Mouse (Mus musculus): Measurements from ENCODE around the gene C77080.
A peak's percentile ranks its signal among the peaks of the same experiment; 100 is the strongest.

The C77080 gene

DNA sequence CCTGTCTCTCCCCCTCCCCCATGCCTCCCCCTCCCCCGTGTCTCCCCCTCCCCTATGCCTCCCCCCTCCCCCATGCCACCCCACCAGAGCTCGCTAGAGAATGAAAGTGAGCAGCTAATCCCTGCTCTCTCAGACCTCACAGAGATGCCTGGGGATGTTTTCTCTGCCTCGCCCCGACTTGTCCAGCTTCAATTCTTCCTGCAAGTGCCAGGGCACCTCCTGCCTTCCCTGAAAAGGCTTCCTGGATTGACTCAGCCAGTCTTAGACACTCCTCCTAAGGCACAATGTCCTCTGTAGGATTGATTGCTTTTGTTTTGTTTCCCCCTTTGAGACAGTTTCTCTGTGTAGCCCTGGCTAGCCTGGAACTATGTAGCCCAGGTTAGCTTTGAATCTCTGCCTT lies at the start of gene C77080:
Gene C77080 (minus strand): TSS at position 209 of the 400 bp plus-strand sequence.
- DNase-seq (ENCODE audit: low spot score in 2 of 2): no peak

DNA sequence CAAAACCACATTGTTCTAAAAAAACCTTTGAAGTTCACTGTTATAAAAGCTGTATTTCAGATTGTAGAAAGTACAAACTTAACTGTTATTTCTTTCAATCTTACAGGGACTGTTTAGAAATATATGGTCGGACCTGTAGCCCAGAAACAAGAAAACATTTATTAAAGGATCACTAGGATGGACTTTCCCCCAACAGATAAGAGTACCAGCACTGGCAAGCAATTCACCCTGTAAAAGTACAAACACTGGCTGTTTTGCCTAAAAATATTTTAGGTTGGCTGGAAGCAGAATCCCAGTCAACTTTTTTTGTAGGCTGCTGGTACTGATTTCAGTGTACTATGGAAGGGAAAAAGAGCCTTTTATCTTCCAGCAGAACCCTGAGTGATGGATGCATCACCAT lies 46.7 kb upstream of the C77080 start:
- DNase-seq (ENCODE audit: low spot score in 2 of 2): no peak

DNA sequence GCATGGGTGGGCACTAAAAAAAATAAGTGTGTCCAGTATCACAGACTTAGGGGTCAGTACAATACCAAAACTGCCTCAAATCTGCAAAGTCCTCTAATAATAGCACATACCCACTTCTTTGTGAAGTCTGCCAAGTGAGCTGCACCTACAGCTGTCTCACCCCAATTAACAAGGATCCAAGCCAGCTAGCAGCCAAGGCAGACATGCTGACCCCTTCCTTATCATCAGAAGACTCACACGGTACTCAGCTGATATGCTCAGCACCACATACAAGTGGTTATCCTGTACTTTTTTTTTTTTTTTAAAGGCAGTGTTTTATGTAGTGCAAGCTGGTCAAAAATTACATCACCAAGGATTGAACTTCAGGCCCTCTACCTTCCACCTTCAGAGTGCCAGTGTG lies 43.1 kb upstream of the C77080 start:
- no peak for DNase-seq (ENCODE audit: low spot score in 2 of 2)

DNA sequence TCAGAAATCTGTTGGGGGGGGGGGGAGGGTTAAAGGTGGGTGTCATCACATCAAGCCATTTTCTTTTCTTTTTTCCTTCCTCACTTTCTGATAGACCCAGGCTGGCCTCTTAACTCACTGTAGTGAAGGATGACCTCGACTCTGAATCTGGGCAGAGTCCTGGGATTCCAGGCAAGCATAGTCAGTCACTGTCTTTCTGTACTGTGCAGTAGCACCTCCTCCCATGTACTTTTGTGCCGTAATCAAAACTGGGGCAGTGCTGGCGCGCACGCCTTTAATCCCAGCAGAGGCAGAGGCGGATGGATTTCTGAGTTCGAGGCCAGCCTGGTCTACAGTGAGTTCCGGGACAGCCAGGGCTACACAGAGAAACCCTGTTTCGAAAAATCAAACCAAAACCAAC lies 42.6 kb upstream of the C77080 start:
- no peak for DNase-seq (ENCODE audit: low spot score in 2 of 2)

DNA sequence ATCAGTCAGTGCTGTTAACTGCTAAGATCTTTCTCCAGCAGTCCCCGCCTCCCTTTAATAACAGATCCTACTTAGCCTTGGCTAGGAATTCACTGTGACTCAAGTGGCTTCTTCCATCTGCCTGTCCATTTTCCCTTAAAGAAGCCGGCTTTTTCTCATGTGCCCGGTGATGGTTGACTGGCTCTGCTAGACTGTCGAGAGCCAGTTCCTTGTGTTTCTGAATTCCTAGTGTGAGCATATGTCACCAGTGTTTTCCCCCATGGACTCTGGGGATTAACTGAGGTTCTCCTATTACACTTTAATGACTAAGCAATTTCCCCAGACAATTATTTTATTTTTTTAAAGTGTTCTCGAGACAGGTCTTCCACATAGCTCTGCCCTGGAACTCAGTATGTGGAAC lies 42.2 kb upstream of the C77080 start:
- DNase-seq (ENCODE audit: low spot score in 2 of 2): no peak

DNA sequence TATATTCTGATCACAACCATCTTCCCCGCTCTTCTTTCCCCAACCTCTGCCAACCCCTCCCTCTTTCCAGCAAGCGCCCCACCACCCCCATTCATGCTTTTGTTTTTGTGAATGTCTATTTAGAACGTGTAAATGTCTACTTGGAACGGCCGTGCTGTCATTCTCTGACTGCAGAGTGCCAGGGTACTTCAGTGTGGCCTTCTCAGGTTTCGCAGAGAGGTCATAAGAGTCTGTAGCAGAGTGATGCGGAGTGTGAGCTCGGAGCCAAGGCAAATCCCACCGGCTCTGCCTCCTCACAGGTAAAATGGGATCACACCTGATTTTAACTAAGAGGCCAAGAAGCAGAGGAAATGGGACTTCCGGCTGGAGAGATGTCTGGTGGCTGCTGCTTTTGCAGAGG lies 37.9 kb upstream of the C77080 start:
- DNase-seq (ENCODE audit: low spot score in 2 of 2): no peak

DNA sequence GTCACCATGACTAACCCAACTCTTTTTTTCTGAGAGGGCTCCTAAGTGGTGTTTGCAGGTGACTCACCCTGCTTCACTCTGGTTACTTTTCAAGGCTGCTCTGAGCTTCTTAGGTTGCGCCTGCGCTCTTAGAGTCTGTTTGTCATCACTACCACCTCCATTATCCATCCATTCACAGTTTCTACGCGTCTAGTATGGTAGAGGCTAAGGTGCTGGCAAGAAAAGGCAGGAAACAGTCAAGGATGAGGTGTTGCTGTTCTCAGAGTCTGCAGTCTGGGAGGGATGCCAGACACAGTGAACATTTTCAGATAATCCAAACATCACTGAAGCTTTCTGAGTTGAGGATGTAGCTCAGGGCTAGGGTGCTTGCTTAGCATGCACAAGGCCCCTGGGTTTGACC lies 36.5 kb upstream of the C77080 start:
- no peak for DNase-seq (ENCODE audit: low spot score in 2 of 2)

DNA sequence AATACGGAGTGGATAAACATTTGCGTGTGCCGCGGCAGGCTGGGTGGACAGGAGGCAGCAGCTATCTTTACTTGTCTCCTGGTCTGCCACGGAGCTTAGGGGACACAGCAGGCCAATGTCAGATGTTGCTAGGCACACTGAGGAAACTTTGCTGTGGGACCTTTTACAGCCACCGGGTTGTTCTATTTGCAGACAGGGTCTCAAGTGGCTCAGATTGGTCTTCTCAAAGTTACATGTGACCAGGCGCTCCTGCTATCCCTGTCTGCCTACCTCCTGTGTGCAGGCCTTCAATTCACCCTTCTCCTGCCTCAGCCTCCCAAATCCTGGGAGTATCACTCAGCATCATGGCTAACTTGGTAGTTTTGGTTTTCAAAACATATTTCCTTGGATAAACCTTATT lies 34.9 kb upstream of the C77080 start:
- no peak for DNase-seq (ENCODE audit: low spot score in 2 of 2)

DNA sequence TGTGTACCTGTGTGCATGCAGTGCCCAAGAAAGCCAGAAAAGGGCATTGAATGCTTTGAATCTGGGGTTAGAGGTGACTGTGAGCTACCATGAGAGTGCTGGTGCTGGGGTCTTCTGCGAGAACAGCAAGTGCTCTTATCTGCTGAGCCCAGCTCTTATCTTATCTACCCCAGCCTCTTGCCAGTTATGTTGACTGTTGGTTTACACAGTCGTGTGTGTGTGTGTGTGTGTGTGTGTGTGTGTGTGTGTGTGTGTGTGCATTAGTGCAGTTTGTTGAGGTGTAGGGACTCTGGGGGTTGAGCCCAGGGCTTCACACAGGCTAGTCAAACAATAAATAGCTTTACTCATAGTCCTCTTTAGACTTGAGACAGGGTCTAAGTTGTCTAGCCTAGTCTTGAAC lies 34.0 kb upstream of the C77080 start:
- DNase-seq (ENCODE audit: low spot score in 2 of 2): no peak

DNA sequence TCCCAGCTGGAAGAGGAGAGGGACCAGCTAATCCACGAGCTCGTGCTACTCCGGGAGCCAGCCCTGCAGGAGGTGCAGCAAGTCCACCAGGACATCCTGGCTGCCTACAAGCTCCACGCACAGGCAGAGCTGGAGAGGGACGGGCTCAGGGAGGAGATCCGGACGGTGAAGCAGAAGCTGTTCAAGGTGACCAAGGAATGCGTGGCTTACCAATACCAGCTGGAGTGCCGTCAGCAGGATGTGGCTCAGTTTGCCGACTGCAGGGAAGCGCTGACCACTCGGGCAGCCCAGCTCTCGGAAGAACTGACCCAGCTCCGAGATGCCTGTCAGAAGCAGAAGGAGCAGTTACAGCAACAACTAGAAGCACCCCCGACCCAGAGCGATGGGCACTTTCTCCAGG lies 32.5 kb upstream of the C77080 start:
- DNase-seq (ENCODE audit: low spot score in 2 of 2): no peak

DNA sequence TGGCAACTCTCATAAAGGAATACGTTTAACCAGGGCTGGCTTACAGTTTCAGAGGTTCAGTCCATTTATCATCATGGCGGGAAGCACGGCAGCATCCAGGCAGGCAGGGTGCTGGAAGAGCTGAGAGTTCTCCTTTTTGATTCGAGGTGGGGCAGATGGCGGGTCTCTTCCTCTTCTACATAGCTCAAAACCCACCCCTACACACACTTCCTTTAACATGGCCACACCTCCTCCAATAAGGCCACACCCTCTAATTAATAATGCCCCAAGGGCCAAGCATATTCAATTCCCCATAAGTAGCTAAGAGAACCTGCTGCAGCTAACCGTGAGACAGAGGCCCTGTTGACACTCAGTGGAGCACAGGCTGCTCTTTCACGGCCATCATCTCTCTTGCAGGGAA lies 31.6 kb upstream of the C77080 start:
- DNase-seq (ENCODE audit: low spot score in 2 of 2): no peak

DNA sequence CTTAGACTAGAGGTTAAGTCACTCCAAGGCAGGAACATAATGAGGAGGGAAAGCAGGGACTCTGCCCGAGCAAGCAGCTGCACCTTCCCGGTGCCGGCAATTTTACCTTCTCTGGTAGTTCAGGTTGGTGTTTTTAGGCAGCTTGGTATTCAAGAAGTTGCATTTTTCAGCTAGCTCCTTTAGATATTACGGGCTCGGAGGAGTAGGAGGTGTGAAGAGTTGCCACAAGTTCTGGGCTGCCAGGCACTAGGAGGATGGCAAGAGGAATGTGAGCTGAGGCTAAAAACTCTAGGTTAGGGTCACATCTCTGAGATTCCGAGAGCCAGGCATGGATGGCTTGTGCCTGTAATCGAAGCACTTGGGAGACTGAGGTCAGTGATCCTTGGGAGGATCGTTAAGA lies 28.5 kb upstream of the C77080 start:
- DNase-seq (ENCODE audit: low spot score in 2 of 2): no peak

DNA sequence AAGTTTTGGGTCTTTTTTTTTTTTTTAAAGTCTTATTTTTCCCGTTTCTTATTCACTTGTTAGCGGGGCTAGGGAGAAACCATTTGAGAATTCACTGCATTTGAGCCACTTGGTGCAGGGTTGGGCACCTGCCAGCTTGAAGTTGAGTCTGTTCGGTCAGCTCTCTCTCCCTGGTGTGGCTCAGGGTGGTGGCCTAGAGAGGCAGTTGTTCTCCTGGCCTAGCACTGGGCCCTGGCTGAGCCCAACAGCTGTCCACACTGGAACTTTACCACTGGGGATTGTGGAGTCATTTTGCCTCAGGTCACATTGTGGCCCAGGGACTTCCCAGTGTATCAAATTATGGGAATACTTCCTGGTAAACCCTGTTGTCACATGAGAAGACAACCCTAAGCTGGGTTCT lies 26.9 kb upstream of the C77080 start:
- DNase-seq (ENCODE audit: low spot score in 2 of 2): no peak

DNA sequence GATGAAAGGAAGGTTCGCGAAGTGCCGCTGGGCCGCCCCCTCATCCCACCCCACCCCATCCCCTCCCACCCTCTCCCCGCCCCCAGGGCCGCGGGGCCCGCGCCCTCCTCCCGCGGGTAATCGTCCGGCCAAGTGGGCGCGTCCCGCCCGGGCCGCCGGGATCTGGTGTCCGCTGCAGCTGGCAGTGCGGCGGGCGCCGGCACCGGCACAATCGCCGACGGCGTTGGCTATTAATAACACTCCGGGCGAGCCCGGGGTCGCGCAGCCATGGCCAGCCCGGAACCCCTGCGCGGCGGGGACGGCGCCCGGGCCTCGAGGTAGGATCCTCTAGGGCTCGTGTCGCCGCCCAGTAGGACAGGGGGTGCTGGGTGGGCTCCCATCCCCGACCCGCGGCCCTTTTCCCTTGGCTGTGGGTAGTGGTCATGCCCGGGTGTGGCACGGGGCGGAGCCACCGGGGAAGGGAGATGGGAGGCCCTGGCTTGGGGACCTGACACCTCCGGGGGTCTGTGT lies 26.3 kb upstream of the C77080 start, which contains the start of gene Sync:
Gene Sync (plus strand): TSS at position 146 of the 510 bp plus-strand sequence.
- no peak for DNase-seq (ENCODE audit: low spot score in 2 of 2)

DNA sequence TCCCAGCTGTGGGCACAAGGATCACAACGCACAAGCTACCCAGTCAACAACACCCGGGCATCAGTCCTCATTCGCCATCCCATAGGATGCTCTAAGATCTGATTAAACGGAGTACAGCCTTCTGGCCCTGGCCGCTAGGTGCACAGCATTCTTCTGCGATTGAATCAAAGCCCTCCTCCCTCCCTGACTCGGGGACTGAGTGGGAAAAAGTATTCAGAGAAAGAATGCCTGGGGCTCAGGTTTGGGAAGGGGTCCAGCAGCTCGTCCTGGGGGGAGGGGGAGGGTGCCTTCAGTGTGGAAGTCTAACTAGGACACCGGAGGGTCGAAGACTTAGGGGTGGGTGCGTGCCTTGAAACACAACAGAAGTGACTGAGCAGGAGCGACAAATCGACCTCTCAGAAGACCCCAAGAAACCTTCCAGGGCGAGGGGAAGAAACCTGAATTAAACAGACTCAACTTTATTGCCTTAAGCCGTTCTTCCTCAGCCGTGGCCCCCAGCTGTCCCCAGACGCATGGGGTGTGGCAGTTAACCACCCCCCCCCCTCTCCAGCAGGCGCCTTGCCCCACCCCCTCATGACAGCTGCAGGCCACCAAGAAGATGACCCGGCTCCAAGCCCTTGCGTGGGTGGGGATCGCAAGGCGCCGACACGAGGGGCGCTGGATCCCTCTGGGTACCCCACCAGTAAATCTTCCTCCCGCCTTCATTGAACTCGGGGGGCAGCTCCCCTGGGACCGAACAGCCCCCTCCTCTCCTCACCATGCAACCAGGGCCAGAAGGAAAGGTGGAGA lies 25.7 kb upstream of the C77080 start:
- DNase-seq (ENCODE audit: low spot score in 2 of 2): no peak

DNA sequence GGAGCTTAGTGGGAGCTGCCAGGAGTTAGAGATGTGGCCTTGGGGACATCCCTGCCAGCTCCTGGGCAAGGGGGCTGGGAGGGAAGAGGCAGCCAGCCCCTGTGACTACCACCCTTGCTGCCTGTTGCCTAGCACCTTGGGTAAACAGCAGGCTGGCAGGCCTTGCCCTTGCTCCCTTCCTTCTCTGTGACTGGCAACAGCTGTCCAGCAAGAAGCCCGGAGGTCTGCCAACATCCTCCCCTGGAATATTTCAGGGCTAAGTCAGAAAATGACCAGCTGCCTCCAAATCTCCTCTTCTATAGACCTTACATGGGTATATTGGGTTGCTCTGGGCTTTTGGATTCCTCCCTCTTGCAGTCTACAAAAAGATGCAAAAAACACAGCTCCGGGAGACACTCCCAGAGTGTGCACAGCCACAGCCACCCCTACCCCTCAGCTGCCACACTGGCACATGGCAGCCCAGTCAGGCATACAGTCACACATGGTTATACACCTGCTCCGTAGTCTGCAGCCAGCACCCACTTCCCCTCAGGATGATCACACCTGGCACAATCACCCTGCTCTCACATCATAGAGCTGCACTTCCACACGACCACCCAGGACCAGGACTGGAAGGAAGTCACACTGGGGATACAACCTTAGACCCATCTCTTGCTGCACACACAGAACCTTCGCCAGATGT lies 24.9 kb upstream of the C77080 start:
- DNase-seq (ENCODE audit: low spot score in 2 of 2): no peak

DNA sequence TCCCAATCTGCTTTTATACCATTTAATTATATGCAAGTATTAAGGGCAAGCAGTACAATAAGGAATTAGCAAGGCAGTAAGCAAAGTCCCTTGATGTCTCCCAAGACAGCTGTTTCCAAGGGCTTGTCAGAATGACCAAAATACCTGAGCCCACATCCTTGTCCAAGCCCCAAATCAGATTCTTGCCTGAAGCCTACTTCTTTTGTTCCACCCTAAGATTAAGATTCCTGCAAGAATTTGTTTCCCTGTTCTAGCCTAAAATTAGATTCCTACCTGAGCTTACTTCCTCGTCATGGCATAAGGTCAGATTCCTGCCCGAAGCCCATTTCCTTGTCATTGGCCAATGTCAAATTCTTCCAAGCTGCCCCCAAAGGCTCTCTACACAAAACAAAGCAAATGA lies 23.5 kb upstream of the C77080 start:
- DNase-seq (ENCODE audit: low spot score in 2 of 2): no peak

DNA sequence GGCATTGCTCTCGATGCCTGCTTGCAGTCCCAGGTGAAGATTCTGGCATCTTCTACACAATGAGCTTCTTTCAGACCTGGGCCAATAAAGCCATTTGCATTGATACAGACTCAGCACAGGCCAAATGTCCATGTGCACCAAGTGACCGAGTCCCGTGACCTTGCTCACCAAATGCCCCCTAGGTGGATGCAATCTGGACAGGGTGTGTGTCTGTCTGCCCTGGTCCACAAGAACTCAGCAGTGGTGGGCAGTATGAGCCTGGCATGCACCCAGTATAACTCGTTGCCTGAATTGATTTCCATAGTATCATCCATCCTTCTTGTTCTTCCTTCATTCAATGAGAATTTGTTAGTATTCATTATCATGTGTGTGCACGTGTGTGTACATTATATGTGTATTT lies 22.0 kb upstream of the C77080 start:
- no peak for DNase-seq (ENCODE audit: low spot score in 2 of 2)

DNA sequence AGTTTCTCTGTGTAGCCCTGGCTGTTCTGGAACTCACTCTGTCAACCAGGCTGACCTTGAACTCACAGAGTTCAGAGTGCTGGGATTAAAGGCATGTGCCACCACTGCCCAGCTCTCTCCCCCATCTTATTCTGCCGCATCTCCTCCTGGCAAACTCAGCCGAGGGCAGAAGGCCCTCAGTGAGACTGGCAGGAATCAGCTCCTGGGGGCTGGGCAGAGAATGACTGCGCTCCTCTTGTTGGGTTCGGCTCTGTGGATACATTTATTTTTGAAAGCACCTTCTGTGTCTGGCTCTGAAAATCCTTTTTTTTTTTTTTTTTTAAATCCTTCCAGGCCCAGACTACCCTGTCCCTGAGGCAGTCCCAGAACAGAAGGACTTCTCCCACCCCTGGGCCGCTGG lies 21.6 kb upstream of the C77080 start:
- DNase-seq (ENCODE audit: low spot score in 2 of 2): no peak

DNA sequence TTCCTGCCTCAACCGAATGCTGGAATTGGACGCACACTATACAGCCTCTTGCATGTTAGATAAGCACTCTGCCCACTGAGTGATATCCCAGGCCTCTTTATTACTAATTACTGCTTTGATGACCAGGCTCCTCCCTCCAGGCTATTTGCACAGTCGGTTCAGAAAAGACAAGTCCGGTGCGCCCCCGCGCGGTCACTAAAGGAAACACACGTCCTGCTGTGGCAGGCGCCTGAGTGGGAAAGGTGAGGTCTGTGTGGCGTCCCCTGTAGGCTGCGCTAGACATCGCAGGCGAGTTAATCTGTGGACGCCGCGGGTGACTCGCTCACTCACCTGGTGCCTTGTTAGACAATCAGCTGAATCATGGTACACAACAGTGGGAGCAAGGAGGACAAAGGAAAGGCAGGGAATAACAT lies 15.3 kb upstream of the C77080 start:
- DNase-seq (ENCODE audit: low spot score in 2 of 2): peak; percentile 85 to 96

DNA sequence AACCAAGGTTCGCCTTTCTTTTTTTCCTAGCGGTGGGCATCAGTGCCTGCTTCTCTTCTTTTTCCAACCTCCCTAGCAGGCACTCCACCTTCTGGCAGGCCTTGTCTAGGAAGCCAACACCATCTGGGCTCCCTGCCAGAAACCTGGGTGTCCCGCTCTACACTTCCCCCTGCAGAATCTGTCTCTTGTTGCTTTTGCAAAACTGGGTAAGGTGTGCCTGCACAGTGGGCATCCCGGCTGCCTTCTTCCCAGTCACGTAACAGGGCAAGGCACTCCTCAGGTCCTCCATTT lies 11.5 kb upstream of the C77080 start:
- no peak for DNase-seq (ENCODE audit: low spot score in 2 of 2)

DNA sequence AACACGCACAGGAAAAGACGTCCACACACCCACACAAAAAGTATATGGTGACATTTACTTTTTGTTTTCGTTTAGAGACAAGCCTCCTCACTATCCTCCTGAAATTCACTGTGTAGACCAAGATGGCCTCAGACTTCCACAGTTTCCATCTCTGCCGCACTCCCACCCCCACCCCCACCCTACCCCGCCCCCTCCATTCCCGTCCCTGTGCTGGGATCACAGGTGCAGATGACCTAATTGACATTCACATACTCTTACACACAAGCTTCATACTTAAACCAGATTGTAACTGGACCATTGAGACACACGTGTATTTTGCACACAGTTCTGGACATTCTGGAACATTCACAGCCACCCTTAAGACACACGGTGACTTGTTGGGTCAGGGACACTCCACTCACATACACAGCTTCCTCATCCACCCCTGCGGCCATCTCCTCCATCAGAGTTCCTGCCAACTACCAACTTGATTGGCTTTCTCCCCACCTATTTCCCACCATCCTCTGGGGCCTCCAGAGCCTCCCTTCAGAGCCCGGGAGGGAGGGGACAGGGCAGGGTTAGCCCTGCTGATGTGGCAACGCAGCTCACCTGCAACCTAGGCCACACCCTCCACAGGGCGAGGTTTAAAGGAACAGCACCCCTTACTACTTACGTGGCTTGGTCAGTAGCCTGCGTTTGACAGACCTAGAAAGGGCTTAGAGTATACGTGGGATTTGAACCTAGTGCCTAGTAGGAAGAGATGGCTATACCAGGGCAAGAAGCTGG lies 11.0 kb upstream of the C77080 start:
- no peak for DNase-seq (ENCODE audit: low spot score in 2 of 2)

DNA sequence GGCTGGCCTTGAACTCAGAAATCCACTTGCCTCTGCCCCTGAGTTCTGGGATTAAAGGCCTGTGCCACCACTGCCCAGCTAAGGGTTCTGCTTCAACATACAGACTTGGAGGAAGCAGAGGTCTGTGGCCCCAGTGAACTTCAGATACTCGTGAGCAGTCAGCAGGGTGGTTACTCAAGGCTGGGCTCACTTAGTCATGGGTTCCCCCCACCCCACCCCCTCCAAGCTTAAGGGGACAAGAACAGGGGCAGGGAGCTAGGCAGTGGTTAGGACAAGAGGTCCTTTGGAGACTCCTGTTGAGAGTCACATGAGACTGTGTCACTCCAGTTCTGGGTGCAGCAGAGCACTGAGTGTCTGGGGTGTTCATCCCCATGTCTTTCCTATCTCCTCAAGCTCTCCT lies 7.5 kb upstream of the C77080 start:
- DNase-seq (ENCODE audit: low spot score in 2 of 2): no peak
